Mouse (Mus musculus) urinary bladder, adult 2 months (tissue): ENCODE results near the gene Hoxd13. TPM values are rescaled to one million over a fixed set of nuclear protein-coding genes. Genes with fewer than 3 reads are reported as not detected.

Experiments used
- DNase-seq: peaks from one replicate; pipeline ENCODE4 v3.0.0; 2022; ENCODE audit warnings: low spot score
- polyA plus RNA-seq: library from polyadenylated mRNA; depleted of rRNA; stranded (reverse); fragments of >200 nt; gene quantifications from 2 replicates; pipeline ENCODE4 v1.2.3, GENCODE M21; 2012

Gene Hoxd13
- polyA plus RNA-seq, 1 experiment: 15.4 TPM

DNA sequence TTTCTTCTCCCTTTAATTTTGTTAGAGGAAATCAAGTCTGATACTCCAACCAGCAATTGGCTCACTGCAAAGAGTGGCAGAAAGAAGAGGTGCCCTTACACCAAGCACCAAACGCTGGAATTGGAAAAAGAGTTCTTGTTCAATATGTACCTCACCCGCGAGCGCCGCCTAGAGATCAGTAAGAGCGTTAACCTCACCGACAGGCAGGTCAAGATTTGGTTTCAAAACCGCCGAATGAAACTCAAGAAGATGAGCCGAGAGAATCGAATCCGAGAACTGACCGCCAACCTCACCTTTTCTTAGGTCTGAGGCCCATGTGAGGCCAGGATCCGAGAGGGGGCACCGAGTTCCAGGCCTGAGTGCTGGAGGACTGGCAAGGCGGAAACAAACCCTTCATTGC, 26.0 kb downstream of the Hoxd13 start:
- no peak for DNase-seq

DNA sequence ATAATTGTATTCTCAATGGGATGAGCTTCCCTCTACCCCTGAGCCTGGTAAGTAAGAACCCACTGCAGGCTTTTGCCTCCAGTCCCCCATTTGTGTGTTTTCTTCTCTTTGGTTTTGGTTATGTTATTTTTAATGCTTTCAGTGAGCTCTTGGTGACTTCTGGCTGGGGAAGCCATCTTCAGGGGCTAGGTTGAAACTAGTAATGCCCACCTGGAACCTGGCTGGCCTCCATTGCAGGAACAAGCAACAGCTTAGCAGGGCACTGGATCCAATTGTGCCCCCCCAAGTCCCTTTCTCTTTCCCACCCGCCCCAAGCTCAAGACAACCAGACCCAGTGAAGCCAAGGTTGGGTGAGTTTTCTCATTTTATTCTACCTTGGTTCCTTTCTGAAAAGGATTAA, 27.3 kb downstream of the Hoxd13 start:
- DNase-seq: no peak

DNA sequence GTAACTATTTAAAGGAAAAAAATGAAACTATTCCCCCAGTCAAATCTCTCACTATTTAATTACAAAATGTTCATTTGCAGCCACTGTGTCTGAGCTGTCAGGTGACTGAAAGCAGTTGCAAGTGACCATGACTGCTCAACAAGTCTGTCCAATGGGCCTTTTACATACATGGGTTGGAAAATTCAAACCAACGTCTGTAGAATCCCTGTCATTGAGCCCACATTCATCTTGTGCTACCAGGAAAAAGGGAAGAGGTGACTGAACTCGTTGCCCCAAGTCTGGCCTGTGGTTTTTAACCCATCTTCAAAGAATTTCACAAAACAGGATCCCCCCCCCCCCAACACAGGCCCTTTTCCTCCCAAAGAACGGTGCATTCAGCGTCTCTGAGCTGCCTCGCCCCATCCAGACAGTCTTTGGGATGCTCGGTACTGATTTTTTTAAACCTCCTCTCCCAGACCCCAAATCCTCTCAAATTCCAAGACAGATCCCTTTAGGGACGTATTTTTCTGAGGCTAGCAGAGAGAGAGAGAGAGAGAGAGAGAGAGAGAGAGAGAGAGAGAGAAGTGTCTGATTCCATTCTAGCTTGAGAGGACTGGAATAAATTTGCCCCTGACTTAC, 27.8 kb downstream of the Hoxd13 start:
- DNase-seq: no peak

DNA sequence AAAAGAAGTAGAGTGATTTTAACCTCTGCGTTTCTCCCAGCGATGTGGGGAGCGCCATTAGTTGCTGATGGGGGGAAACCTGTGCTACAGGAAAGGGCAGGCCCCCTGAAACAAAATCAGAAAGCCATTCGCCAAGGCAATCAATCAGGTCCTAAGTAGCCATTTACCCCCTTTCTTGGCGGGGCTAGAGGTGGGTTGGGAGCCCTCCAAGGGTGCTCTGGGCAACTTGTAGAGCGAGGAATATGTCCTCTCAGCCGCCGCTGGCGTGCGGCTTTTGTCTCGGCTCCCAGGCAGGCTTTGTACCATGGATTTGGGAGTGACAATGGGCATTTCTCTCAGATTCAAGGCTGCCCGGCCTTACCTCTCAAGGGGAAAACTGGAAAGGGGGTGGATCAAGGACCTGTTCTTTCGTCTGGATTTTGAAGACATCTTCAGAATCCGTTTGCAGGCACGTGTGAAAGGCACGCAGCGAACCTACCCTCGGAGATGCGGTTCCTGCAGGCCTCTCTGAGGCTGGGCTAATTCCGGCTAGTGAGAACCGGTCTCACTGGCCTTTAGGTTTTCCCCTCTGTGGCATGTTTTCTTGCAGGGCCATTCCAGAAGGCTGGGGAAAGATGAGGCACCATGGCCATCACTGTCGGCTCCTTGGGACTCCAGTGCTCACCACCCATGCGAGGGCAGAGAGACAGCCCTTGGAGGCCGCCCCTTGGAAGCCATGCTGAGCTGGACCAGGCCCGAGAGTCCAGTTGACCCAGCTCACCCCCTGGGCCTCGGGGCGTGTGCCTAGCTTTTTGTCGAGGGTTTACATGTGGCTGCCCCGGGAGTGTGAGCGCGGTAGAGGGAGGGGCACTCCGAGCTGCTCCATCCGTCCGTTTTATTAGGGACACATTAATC, 28.6 kb downstream of the Hoxd13 start:
- no peak for DNase-seq

DNA sequence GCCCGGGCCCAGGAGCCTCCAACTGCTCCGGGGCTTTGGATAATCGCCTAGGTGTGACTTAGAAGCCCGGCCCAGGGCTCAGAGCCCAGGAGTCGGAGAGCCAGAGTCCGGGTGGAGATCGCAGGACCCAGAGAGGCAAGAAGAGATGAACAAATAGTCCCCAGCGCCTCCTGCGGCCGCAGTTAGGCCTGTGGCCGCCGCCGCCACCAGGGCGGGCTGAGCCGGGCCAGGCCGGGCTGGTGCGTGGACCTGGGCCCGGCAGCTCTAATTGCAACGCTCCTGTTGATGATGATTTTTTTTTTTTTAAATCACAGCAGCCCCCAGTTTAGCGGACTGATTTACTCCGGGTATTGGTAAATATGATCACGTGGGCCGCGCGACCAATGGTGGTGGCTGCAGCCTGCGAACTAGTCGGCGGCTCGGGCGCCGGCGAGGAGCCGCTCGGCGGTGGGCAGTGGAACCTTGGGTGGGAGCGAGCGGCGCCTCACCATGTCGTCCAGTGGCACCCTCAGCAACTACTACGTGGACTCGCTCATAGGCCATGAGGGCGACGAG, 29.5 kb downstream of the Hoxd13 start, which contains the start of gene Hoxd9:
TSS of gene Hoxd9 (plus strand) at position 161 of the 555 bp plus-strand sequence.
- DNase-seq: peak; percentile 83

DNA sequence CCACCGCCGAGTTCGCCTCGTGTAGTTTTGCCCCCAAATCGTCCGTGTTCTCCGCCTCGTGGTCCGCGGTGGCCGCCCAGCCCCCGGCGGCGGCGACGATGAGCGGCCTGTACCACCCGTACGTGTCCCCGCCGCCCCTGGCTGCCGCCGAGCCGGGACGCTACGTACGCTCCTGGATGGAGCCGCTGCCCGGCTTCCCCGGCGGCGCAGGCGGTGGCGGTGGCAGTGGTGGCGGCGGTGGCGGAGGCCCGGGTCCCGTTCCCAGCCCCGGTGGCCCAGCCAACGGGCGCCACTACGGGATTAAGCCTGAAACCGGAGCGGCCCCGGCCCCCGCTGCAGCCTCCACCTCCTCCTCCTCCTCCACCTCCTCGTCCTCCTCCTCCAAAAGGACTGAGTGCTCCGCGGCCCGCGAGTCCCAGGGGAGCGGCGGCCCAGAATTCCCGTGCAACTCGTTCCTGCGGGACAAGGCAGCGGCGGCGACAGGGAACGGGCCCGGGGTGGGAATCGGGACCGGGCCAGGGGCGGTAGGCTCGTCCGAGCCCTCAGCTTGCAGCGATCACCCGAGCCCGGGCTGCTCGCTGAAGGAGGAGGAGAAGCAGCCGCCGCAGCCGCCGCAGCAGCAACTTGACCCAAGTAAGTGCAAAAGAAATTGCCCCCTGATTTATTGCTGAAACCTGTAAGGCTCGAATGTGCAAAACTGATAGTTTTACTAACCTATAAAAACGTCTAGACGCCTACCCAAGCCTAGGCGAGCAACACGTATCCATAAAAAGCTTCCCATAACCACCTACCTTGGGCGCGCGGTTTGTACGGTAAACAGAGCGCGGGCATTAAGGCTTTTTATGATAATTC, 30.3 kb downstream of the Hoxd13 start:
- DNase-seq: peak; percentile 61

DNA sequence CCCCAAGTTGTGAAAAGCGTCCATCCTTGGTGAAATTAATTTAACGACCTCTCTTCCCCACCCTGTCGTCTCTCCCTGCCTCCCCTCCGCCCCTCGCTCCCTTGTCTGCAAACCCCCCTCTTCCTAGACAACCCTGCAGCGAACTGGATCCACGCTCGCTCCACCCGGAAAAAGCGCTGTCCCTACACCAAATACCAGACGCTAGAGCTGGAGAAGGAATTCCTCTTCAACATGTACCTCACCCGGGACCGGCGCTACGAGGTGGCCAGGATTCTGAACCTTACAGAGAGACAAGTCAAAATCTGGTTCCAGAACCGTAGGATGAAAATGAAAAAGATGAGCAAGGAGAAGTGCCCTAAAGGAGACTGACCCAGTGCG, 30.9 kb downstream of the Hoxd13 start:
- DNase-seq: no peak

DNA sequence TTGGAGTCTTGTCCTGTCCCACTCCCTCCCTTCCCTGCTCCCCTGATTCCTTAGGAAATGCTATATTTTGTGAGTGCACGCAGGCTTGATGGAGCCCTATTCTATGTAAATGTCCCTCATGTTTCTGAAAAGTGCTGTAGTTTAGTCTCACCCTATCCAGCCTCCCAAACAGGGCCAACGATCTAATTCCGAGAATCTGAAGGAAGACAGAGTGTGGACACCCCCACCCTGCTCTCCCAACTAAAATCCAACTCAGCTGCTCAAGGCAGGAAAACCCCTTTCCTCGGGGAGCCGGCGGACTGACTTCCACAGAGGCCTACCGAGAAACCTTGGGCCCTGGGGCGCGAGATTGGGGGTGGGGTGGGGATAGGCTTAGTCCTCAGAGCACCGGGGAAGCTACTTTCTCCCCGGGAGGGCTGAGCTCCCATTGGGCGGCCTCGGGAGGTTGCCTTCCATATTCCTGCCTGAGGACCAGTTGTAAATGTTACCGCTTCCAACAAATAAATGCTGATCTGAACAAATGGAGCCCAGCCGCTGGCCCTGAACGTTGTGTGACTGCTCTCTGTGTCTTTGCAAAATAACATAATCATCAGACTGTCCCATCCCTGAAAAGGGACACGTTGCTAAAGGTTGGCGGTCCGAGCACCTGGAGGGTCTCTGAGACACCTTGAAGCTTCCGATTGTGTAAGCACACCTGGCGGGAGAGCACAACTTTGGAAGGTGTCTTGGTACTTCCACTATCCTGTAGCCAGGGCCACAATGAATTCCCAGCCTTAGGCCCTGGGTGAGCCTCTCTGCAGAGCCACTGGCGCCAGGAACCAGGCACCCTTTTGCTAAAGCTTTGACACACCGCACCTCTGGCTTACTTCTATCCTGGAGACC, 31.8 kb downstream of the Hoxd13 start:
- no peak for DNase-seq

DNA sequence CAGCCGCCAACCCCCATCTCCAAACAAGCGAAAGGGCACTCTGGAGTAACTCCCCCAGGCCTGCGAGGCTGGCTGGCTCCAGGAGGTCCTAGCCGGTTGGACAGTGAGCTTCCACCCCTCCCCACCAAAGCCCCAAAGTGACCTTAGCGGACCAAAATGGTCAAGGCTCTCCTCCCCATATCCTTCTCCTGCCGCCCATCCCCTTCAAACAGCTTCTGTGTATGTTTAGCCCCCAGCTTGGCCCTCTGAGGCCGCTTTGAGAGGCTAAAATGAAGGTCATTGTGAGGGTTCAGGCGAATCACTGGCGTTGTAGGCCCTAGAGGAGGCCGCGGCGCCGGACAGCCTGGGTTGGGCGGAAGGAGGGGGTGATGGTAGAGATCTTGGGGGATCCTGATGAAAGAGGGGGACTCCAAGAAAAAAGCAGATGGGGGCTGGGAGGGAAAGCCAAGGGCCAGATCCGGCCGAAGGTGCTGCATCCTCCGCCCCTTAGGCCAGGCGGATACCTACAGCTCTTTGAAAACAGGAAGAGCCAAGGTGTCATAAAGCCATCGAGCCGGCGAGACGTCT, 32.5 kb downstream of the Hoxd13 start:
- no peak for DNase-seq

DNA sequence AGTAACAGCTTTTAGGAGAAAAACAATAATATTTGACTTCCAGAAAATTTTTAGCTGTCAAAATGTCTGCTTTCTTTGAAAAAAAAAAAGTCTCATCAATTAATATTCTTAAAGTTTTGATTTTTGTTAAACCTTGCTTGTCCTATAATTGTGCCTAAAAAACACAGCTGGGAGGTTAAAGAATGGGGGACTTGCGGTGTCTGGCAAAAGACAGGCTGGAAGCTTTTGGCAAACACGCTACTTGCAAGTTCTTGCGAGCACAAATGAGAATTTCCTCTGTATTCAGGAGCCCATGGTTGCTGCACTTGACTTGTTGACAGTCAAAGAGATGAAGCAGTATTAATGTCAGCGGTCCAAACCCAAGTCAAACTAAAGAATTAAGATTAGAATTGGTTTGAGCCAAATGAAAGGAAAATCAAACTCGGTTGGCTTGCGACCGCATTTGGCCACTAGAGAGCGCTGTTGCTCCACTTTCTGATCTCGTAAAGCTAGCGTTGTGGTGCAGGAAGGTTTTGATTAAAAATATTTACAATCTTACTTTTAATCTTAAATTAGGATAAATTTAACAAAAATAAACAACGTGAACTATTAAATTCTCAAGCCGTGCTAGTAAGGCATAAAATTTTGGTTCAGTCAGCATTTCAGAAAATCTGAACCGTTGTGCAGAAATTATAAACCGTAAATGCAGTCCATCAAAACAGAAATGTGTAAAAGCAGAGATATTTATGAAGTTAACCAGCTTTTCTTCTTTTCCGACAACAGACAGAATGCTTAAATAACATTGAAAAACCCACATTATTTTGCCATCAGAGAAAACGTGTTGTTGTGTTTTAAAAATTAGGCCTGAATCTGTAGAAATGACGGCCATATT, 34.1 kb downstream of the Hoxd13 start:
- DNase-seq: no peak

DNA sequence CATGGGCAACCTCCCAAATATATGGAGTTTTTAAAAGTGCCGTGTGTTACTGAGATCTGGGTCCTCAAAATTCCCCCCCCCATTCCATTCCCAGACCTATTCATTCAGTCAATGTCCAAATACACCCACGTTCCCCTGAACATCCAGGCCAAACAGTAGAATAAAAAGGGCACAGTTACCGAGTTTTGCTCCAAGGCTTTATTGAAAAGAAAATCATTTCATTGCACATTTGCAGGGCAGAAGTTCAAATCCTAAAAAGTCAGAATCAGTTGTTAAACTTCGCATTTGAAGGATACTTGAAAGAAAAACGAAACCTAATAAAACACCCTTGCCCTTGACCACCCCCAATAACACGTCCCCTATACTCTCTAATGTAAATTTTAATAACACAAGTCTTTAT, 34.7 kb downstream of the Hoxd13 start:
- no peak for DNase-seq

DNA sequence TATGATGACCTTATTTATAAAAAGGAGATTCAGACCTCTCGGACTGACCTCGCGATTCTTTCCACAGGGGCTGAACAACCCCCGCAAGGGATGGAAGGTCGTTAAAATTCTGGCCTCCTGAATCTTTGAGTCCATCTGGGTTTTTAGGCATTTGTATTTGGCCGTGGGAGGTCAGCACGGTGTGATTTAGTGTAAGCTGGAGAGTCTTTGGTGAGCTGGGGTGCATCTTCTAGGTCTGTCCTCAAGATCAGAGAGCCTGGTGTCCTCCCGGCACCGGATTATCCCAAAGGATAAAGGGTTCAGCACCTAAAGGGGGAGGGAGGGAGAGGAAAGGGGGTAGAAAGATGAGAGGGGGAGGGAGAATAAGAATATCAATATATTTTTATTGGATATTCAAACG, 35.2 kb downstream of the Hoxd13 start:
- DNase-seq: no peak

DNA sequence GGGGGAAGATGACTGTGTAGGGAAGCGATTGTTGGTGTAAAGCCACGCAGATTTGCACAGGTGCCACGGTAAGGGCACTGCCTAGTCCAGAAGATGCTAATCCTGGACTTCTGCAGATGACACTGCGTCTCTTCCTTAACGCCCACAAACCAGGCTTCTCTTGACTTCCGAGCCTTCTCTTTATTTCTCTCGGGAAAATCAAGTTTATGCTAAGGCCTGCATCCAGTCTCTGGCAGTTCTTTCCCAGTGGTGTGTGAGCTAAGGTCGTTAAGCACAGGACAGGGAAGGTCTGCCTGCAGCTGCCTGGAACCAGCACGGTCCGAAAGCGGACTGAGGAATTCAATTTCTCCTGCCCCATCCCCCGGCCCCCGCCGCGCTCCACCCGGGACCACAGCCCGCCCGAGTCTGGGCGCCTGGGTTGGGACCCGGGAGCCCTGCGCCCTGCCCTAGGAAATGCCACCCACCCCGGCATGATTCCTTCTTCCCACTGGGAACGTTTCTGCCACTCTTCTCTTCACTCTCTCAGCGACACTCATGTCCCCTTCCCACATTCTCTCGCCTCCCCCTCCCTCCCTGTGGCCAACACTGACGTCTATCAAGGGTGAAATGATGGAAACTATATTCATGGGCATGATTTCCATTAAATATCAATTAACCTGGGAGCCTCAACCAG, 35.7 kb downstream of the Hoxd13 start:
- DNase-seq: no peak

DNA sequence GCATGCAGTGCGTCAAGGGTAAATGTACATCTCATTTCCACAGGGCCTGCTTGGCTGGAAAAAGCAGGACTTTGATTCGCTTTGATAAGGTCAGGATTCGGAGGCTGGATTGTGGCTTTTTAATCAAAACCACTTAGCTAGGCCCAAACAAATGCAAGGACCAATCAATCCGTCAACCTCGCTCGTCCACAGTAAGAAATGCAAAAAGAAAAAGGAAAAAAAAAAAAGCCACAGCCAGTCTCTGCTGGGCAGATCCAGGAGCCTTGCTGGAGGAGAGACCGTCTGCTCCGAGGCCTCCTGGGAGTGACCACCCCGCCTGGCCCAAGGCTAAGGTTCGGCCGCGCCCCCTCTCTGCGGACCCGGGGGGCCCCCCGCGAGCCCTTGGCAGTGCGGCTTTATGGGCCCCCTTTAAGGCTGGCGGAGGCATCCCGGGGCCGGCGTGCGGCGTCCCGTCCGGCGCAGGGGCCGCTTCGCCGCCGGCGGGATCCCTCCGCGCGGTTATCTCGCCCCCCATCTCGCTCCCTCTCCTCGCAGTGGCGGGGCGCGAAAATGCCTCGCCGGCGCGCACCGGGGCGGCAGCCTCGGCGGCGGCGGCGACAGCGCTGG, 36.4 kb downstream of the Hoxd13 start, which contains the start of gene Hoxd8:
TSS of gene Hoxd8 (plus strand) at position 223 of the 606 bp plus-strand sequence.
- peak; percentile 84 for DNase-seq

DNA sequence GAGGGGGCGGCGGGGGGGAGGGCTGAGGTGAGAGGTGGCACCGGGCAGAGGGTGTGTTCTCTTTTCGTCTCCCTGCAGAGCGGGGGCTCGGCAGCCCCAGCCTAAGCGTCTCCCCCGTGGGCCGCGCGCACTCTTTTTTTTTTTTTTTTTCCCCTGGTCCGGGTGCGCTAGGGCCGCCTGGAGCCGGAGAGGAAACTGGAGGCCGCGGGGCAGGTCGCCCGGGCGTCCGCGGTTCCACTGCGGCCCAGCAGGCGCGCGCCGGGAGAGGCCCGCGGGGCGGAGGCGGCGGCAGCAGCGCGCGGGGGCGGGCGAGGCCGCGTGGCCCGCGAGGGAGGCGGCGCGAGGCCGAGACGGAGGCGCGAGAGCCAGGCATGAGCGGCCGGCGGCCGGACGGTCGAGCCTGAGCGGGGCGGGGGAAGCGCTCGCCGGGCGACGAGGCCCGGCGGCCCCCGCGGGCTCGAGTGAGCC, 36.9 kb downstream of the Hoxd13 start:
- DNase-seq: no peak

DNA sequence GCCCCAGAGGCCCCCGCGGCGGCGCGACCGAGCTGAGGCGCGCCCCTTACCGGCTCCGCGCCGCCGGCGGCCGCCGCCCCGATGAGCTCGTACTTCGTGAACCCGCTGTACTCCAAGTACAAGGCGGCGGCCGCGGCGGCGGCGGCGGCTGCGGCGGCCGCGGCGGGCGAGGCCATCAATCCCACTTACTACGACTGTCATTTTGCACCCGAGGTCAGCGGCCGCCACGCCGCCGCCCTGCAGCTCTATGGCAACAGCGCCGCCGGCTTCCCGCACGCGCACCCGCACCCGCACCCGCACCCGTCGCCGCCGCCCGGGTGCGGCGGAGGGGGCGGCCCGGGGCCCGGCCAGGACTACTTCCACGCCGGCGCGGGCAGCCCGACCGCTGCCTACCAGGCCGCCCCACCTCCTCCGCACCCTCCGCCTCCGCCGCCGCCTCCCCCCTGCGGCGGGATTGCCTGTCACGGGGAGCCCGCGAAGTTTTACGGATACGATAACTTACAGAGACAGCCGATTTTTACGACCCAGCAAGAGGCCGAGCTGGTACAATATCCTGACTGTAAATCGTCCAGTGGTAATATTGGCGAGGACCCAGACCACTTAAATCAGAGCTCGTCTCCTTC, 37.5 kb downstream of the Hoxd13 start:
- no peak for DNase-seq

DNA sequence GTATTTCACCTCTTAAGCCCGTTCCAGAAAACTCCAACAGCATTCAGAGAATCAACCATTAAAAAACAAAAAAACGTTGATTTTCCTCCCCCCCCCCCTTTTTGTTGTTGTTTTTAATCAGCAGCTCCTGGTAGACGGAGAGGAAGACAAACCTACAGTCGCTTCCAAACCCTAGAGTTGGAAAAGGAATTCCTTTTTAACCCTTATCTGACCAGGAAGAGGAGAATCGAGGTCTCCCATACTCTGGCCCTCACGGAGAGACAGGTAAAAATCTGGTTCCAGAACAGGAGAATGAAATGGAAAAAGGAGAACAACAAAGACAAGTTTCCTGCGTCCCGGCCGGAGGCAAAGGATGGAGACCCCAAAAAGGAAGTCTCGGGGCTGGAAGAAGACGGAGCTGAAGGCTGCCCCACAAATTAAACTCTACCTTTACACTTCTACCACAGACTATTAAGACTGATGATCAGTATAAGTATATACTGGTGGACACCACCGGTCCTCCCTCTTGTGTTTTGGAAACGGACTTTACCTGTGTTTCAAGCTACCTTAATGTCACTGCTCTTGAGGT, 38.4 kb downstream of the Hoxd13 start:
- no peak for DNase-seq

DNA sequence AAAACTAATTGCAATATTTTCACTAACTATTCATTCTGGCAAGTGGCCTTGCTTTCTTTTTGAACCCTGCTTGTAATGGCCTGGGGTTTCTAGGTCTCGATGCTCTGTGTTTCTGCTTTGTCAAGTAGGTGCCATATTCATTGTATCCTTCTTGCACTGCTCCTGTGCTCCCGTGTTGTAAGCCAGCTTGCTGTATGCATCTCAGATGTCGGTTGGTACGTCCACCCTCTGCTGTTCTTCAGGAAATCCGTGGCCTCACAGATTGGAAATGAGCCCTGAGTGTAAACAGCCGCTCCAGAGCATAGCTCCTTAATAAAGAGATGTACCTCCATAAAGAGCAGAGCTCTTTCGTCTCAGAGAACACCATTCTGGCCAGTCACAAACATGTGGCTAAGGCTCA, 39.5 kb downstream of the Hoxd13 start:
- DNase-seq: no peak
